Mouse (Mus musculus) neutrophil, adult 65 days (primary cell): ENCODE results near the gene Micu2. TPM values are rescaled to one million over a fixed set of nuclear protein-coding genes. Genes with fewer than 3 reads are reported as not detected.

ENCODE experiments used
- total RNA-seq: library from RNA; stranded (reverse); gene quantifications from 2 replicates; pipeline ENCODE4 v1.2.4, GENCODE M21; 2023

Micu2 gene
- total RNA-seq = 45.8 and 46.4 TPM in 2 replicates

GRCm38 (mm10) chr14:57998526-57999401, at the start of gene Micu2:
TSS of gene Micu2 (minus strand) at chr14:57999262.

DNA sequence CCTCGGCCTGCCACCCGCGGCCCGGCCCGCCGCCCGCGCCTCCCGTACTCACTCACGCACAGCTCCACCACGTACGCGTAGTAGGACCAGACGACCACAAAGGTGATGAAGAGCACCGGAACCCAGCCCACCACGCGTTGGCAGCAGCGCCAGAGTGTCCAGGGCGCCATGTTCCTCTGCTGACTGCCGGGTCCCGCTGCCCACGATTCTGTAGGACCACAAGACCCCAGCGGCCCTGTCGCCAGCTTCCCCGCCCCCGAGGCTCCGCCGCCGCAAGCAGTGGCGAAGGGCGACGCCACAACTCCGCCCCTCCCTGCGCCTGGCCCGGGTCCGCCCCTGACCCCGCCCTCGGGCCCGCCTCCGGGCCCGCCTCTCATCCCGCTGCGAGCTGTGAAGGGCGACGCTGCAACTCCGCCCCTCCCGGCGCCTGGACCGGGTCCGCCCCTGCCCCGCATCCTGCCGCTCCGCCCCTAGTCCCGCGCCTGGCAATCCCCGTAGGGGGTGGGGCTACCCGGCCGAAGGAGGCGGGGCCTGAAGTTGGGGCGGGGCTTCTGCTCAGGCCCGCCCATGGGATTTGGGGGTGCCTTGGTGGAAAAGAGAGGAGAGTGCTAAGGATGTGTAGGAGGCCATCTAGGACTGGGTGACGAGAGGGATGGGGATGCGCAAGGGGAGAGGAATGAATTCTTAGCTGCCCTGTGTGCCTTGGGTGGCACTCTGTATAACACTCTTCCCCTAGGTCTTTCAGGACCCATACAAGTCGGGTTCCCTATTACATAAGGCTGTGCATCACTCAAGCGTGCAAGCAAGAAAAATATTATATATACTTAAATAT, 108.8 kb downstream of the Micu2 start, which contains the start of gene Zdhhc20:
Gene Zdhhc20 (minus strand): TSS at position 266 of the 832 bp plus-strand sequence.

Other genes starting within 250 kb of the Micu2 start
- gene Lats2, start 240.9 kb downstream of the Micu2 start, total RNA-seq = 38.6 and 46.3 TPM in 2 replicates
- gene Sap18, start 201.1 kb downstream of the Micu2 start, total RNA-seq = 30.6 and 35.1 TPM in 2 replicates
- gene Ska3, start 173.1 kb downstream of the Micu2 start, total RNA-seq = 13.8 and 21.3 TPM in 2 replicates
- gene Mrpl57, start 173.0 kb downstream of the Micu2 start, total RNA-seq = 37.1 and 47.9 TPM in 2 replicates
- 33.6 and 38.5 TPM in 2 replicates for gene Zdhhc20, start 109.0 kb downstream of the Micu2 start, total RNA-seq
- not detected in 2 replicates for gene Fgf9, start 71.3 kb upstream of the Micu2 start, total RNA-seq